Mouse (Mus musculus) MEL (cell line): ENCODE results near the gene Magi3.

Source experiments
- EP300 ChIP-seq, 2 experiments: IDR thresholded peaks; 2 replicates each; pipeline ENCODE4 v1.6.1; 2011; ENCODE audit warnings: improper control_type of control experiment in 2 of 2, low read length in 2 of 2, low read depth in 1 of 2, mild to moderate bottlenecking in 1 of 2
- GABPA ChIP-seq: IDR thresholded peaks from 2 replicates; pipeline ENCODE4 v1.6.1; 2012; ENCODE audit warnings: low read depth, mild to moderate bottlenecking, inconsistent platforms, low read length, improper control_type of control experiment, moderate library complexity
- MEF2A ChIP-seq: IDR thresholded peaks from 2 replicates; pipeline ENCODE4 v1.6.1; 2014; ENCODE audit warnings: low read depth, mild to moderate bottlenecking, inconsistent platforms, low read length, improper control_type of control experiment; ENCODE audit not compliant: poor library complexity, insufficient replicate concordance, severe bottlenecking; ENCODE audit errors: extremely low read depth
- POLR2A ChIP-seq, 2 experiments: IDR thresholded peaks; 2 replicates each; pipeline ENCODE4 v1.6.1; 2011 to 2012; ENCODE audit warnings: low read length in 2 of 2, mild to moderate bottlenecking in 2 of 2, control low read depth in 1 of 2, improper control_type of control experiment in 1 of 2, low read depth in 1 of 2, moderate library complexity in 1 of 2; ENCODE audit not compliant: control insufficient read depth in 1 of 2, insufficient read depth in 1 of 2, poor library complexity in 1 of 2
- TAL1 ChIP-seq: IDR thresholded peaks from 2 replicates; pipeline ENCODE4 v1.6.1; 2012; ENCODE audit warnings: mild to moderate bottlenecking, inconsistent platforms, low read length, moderate library complexity, mixed read lengths

DNA sequence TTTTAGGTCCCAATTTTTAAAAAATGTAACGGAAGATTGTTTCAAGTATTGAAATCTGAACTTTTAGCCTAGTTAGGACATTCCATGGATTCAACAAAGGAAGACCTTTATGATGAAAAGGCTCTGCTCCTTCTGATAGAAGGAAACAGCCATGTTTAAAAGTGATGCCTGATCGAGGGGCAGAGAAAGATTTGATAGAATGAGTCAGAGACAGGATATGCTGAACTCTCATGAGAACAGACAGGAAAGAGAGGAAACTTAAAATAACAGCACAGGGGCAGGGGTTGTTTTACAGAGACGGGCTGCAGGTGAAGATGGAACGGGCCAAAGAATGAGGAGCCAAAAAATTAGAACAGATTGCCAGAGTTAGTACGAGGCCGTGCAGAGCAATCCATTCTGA lies 59.6 kb downstream of the Magi3 start:
- TF ChIP-seq POLR2A (IDR thresholded peaks at IDR 0.05; ENCODE audit: control insufficient read depth in 1 of 2, insufficient read depth in 1 of 2, low read depth in 1 of 2, low read length in 2 of 2, poor library complexity in 1 of 2) (no peak), EP300 (IDR thresholded peaks at IDR 0.05; ENCODE audit: low read depth in 1 of 2, low read length in 2 of 2) (no peak), TAL1 (no peak), GABPA (no peak), MEF2A (no peak)
